Mouse (Mus musculus) heart, postnatal 0 days (tissue): Measurements from ENCODE around the gene Pcbp3. TPM values are rescaled to one million over a fixed set of nuclear protein-coding genes. Genes with fewer than 3 reads are reported as not detected.

Source experiments
- ATAC-seq: fragments of 200-750 bp; cut with Nextera tagmentation; 2 replicates; pipeline ENCODE4 v1.8.0; 2017; ENCODE audit warnings: low read depth, moderate number of reproducible peaks, moderate library complexity; ENCODE audit not compliant: insufficient read depth
- DNase-seq: peaks from one replicate; pipeline ENCODE4 v3.0.0-alpha.2; 2016; ENCODE audit warnings: low spot score
- H3K27ac ChIP-seq: fragments of 300-500 bp; sonication (generic); 2 replicates; pipeline ENCODE4 v1.5.1; 2014; ENCODE audit warnings: low read depth, mild to moderate bottlenecking
- H3K27me3 ChIP-seq: fragments of 300-500 bp; sonication (generic); 2 replicates; pipeline ENCODE4 v1.6.1; 2014; ENCODE audit warnings: low read length, mixed read lengths; ENCODE audit not compliant: control insufficient read depth, insufficient read depth
- H3K36me3 ChIP-seq: fragments of 300-500 bp; sonication (generic); replicated peaks from 2 replicates; pipeline ENCODE4 v1.6.1; 2014; ENCODE audit warnings: low read length, mixed read lengths; ENCODE audit not compliant: control insufficient read depth, insufficient read depth
- H3K4me1 ChIP-seq: fragments of 300-500 bp; sonication (generic); 2 replicates; pipeline ENCODE4 v1.6.1; 2014; ENCODE audit warnings: antibody characterized with exemption; ENCODE audit not compliant: control insufficient read depth, insufficient read depth
- H3K4me2 ChIP-seq: fragments of 300-500 bp; sonication (generic); 2 replicates; pipeline ENCODE4 v1.6.1; 2014; ENCODE audit warnings: low read depth, mild to moderate bottlenecking, low read length, moderate library complexity
- H3K4me3 ChIP-seq: fragments of 300-500 bp; sonication (generic); 2 replicates; pipeline ENCODE4 v1.5.1; 2014; ENCODE audit warnings: low read depth, low read length
- H3K9ac ChIP-seq: fragments of 300-500 bp; sonication (generic); replicated peaks from 2 replicates; pipeline ENCODE4 v1.6.1; 2014; ENCODE audit warnings: low read depth, low read length, mixed read lengths
- H3K9me3 ChIP-seq: fragments of 300-500 bp; sonication (generic); replicated peaks from 2 replicates; pipeline ENCODE4 v1.6.1; 2016; ENCODE audit warnings: low read length; ENCODE audit not compliant: control insufficient read depth
- CTCF ChIP-seq: IDR thresholded peaks from 2 replicates; pipeline ENCODE4 v1.5.1; 2016; ENCODE audit warnings: antibody characterized with exemption, control low read depth, low read depth
- EP300 ChIP-seq: IDR thresholded peaks from 2 replicates; pipeline ENCODE4 v1.6.1; 2016; ENCODE audit warnings: antibody characterized with exemption, low read depth
- WGBS: fragments of 180-500 bp; shearing (Covaris S2); extraction: QIAGEN DNeasy Blood & Tissue Kit; methylation state at CpG from one replicate; pipeline ENCODE4 v1.1.7; 2014; 5-methylcytosine and 5-hydroxymethylcytosine counted together
- polyA plus RNA-seq: library from polyadenylated mRNA; unstranded; fragments of >200 nt; fragmentation: Nextera tagmentation; extraction: Ambion mirVana; gene quantifications from 2 replicates; pipeline ENCODE4 v1.2.1, GENCODE M21; 2015
- total RNA-seq: library from RNA; depleted of rRNA; stranded (reverse); fragments of >200 nt; gene quantifications from 2 replicates; pipeline ENCODE4 v1.2.3, GENCODE M21; 2014; ENCODE audit warnings: low replicate concordance; rRNA removed

Gene Pcbp3
- 5.6 and 17.1 TPM in 2 replicates for total RNA-seq
- polyA plus RNA-seq, result 5.9 and 6.9 TPM in 2 replicates

DNA sequence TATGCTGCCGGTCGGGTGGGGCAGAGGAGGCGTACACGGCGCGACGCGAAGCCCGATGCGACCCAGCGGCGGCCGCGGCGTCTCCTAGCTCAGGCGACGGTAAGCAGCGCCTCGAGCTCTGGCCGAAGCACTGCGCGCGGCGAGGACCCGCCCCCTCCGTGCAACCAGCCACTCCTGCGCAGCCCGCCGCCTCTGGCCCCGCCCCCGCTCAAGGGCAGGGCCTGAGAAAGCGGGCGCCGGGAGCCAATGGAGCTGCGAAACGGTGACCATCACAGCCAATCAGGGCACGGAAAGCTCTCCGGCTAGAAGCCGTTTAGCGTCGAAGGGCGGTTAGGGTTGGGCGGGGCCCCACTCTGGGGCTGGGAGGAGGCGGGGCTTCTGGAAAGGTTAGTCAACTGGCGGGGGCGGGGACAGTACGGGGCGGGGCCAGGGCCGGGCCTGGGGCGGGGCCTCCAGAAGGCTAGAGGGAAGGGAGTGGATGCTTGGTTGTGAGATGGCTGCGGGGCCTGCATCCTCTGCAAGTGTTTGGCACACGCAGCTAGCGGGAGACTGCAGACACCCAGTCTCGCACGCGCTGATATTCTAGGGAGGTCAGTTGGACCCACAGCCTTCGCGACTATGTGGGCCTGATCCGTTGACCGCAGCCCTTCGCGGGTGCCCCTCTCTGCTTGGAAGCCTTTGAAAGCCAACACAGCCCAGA, at the start of gene Pcbp3:
TSS of gene Pcbp3 (minus strand) at position 98 of the 700 bp plus-strand sequence.
- H3K4me3 ChIP-seq, result peak within 1 kb of the TSS; percentile 57
- TF ChIP-seq CTCF, result no peak
- TF ChIP-seq EP300, result no peak
- WGBS, result 4% methylated on average over 62 of the region's 62 CpGs
- H3K27me3 ChIP-seq, result 0 out of 2 replicates have a peak, but pooled peaks cover 5% of the 10 kb centered on the region
- no peaks in the 10 kb centered on the region for H3K9me3 ChIP-seq
- H3K4me2 ChIP-seq, result peak within 1 kb of the TSS; percentile 88
- DNase-seq (peak; percentile 94), ATAC-seq (peak; percentile 98)
- no peak within 1 kb of the TSS for H3K27ac ChIP-seq
- H3K4me1 ChIP-seq, result peaks cover 4% of the 10 kb centered on the region; the same call in 1 of the 2 replicates
- peak within 1 kb of the TSS; percentile 40 for H3K9ac ChIP-seq
- no peaks in the 10 kb centered on the region for H3K36me3 ChIP-seq

- ATAC-seq, result no peak
- no peak for DNase-seq
- TF ChIP-seq EP300 (no peak), CTCF (no peak)
- no peak overlapping the region for H3K4me2 ChIP-seq
- H3K9ac ChIP-seq, result no peak overlapping the region
- H3K4me1 ChIP-seq, result no peaks in the 10 kb centered on the region
- H3K9me3 ChIP-seq, result no peaks in the 10 kb centered on the region
- H3K4me3 ChIP-seq, result no peak overlapping the region
- no peaks in the 10 kb centered on the region for H3K36me3 ChIP-seq
- 80% methylated on average over 3 of the region's 3 CpGs for WGBS
- H3K27me3 ChIP-seq, result no peaks in the 10 kb centered on the region
- H3K27ac ChIP-seq, result no peak overlapping the region
Observed at GRCm38 (mm10) chr10:77008698-77009097, 47.0 kb upstream of the Pcbp3 start.

GRCm38 (mm10) chr10:77008109-77008561, 46.4 kb upstream of the Pcbp3 start:
- H3K9ac ChIP-seq, result no peak overlapping the region
- no peaks in the 10 kb centered on the region for H3K36me3 ChIP-seq
- no peak for TF ChIP-seq EP300
- TF ChIP-seq CTCF, result no peak
- no peak overlapping the region for H3K4me2 ChIP-seq
- DNase-seq (no peak), ATAC-seq (no peak)
- no peaks in the 10 kb centered on the region for H3K4me1 ChIP-seq
- H3K27ac ChIP-seq, result no peak overlapping the region
- H3K9me3 ChIP-seq, result no peaks in the 10 kb centered on the region
- 16% methylated on average over 9 of the region's 9 CpGs for WGBS
- H3K27me3 ChIP-seq, result no peaks in the 10 kb centered on the region
- H3K4me3 ChIP-seq, result no peak overlapping the region

- no peak overlapping the region for H3K4me2 ChIP-seq
- no peaks in the 10 kb centered on the region for H3K36me3 ChIP-seq
- no peak for ATAC-seq
- H3K9ac ChIP-seq, result no peak overlapping the region
- H3K27me3 ChIP-seq, result no peaks in the 10 kb centered on the region
- TF ChIP-seq EP300, result no peak
- no peak overlapping the region for H3K27ac ChIP-seq
- no peak overlapping the region for H3K4me3 ChIP-seq
- 54% methylated on average over 8 of the region's 8 CpGs for WGBS
- no peaks in the 10 kb centered on the region for H3K9me3 ChIP-seq
- DNase-seq, result no peak
- H3K4me1 ChIP-seq, result no peaks in the 10 kb centered on the region
Observed at GRCm38 (mm10) chr10:77007433-77008108, 45.9 kb upstream of the Pcbp3 start.

GRCm38 (mm10) chr10:77004936-77005335, 43.2 kb upstream of the Pcbp3 start:
- no peak overlapping the region for H3K27ac ChIP-seq
- H3K4me2 ChIP-seq, result no peak overlapping the region
- H3K9me3 ChIP-seq, result no peaks in the 10 kb centered on the region
- H3K36me3 ChIP-seq, result no peaks in the 10 kb centered on the region
- no peak overlapping the region for H3K4me3 ChIP-seq
- no peaks in the 10 kb centered on the region for H3K4me1 ChIP-seq
- no peak for ATAC-seq
- DNase-seq, result no peak
- H3K9ac ChIP-seq, result no peak overlapping the region
- TF ChIP-seq CTCF, result no peak
- WGBS, result 36% methylated on average over 7 of the region's 7 CpGs
- no peaks in the 10 kb centered on the region for H3K27me3 ChIP-seq
